Mouse (Mus musculus) liver, embryonic 16.5 days (tissue): ENCODE measurements around the gene Grm6. TPM values are rescaled to one million over a fixed set of nuclear protein-coding genes. Genes with fewer than 3 reads are reported as not detected.

Experiments
- ATAC-seq: fragments of 200-750 bp; cut with Nextera tagmentation; 2 replicates; pipeline ENCODE4 v1.8.0; 2017; ENCODE audit warnings: low read depth, mild to moderate bottlenecking, moderate number of reproducible peaks, moderate library complexity
- H3K27ac ChIP-seq: fragments of 300-500 bp; sonication (generic); 2 replicates; pipeline ENCODE4 v1.5.1; 2014; ENCODE audit warnings: mild to moderate bottlenecking, low read length
- H3K27me3 ChIP-seq: fragments of 300-500 bp; sonication (generic); 2 replicates; pipeline ENCODE4 v1.6.1; 2014; ENCODE audit warnings: low read depth, low read length, mixed read lengths; ENCODE audit not compliant: control insufficient read depth, insufficient read depth
- H3K36me3 ChIP-seq: fragments of 300-500 bp; sonication (generic); 2 replicates; pipeline ENCODE4 v1.6.1; 2014; ENCODE audit warnings: mild to moderate bottlenecking; ENCODE audit not compliant: control insufficient read depth, insufficient read depth
- H3K4me1 ChIP-seq: fragments of 300-500 bp; sonication (generic); 2 replicates; pipeline ENCODE4 v1.6.1; 2014; ENCODE audit warnings: low read depth, low read length, mixed read lengths; ENCODE audit not compliant: control insufficient read depth
- H3K4me2 ChIP-seq: fragments of 300-500 bp; sonication (generic); 2 replicates; pipeline ENCODE4 v1.6.1; 2014; ENCODE audit warnings: low read depth, low read length, mixed read lengths
- H3K4me3 ChIP-seq: fragments of 300-500 bp; sonication (generic); 2 replicates; pipeline ENCODE4 v1.5.1; 2014; ENCODE audit warnings: low read depth, mild to moderate bottlenecking, low read length
- H3K9ac ChIP-seq: fragments of 300-500 bp; sonication (generic); 2 replicates; pipeline ENCODE4 v1.6.1; 2014; ENCODE audit warnings: low read depth, low read length
- H3K9me3 ChIP-seq: fragments of 300-500 bp; sonication (generic); replicated peaks from 2 replicates; pipeline ENCODE4 v1.6.1; 2016; ENCODE audit warnings: low read length; ENCODE audit not compliant: control insufficient read depth
- WGBS: fragments of 180-500 bp; shearing (Covaris S2); extraction: QIAGEN DNeasy Blood & Tissue Kit; methylation state at CpG from one replicate; pipeline ENCODE4 v1.1.7; 2014; ENCODE audit not compliant: insufficient replicate concordance; 5-methylcytosine and 5-hydroxymethylcytosine counted together
- polyA plus RNA-seq: library from polyadenylated mRNA; unstranded; fragments of >200 nt; fragmentation: Nextera tagmentation; extraction: Ambion mirVana; gene quantifications from 2 replicates; pipeline ENCODE4 v1.2.1, GENCODE M21; 2015

The Grm6 gene
- polyA plus RNA-seq = 0.02 TPM in 1 of 2 replicates, not detected in the other

DNA sequence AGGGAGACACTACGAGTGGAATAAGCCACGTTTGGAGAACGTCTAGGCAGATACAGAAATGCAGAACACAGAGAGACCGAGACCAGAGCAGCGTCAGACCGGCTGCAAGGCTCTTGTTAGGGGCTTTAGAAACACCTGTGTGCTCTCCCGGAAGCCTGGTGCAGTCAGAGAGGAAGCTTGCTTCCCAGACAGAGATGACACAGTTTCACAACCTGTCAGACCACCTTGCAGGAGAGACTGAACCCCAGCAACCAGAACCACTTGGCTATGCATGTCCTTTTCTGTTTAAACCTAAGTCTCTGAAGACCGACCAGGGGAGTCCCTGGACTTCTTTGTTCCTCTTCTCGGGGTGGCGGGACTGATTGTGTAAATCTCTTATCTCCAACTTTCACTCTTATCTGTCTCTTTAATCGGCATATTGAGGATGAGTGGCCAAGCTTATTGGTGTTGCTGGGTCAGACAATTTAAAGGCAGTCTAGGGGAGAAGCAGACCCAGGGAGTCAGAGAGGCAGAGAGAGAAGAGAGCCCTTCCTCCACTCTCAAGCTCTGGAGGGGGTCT lies at the start of gene Grm6:
Gene Grm6, plus strand, starts transcription at position 509 of the 559 bp plus-strand sequence.
- Histone ChIP-seq H3K9ac (no peak within 1 kb of the TSS), H3K4me3 (peak within 1 kb of the TSS; percentile 18; the same call in 1 of the 2 replicates), H3K9me3 (no peaks in the 10 kb centered on the region), H3K36me3 (no peaks in the 10 kb centered on the region), H3K27ac (no peak within 1 kb of the TSS), H3K4me2 (peak within 1 kb of the TSS; percentile 26), H3K27me3 (peaks cover 44% of the 10 kb centered on the region), H3K4me1 (no peaks in the 10 kb centered on the region)
- ATAC-seq = no peak
- WGBS = under 1% methylated on average over 11 of the region's 11 CpGs

DNA sequence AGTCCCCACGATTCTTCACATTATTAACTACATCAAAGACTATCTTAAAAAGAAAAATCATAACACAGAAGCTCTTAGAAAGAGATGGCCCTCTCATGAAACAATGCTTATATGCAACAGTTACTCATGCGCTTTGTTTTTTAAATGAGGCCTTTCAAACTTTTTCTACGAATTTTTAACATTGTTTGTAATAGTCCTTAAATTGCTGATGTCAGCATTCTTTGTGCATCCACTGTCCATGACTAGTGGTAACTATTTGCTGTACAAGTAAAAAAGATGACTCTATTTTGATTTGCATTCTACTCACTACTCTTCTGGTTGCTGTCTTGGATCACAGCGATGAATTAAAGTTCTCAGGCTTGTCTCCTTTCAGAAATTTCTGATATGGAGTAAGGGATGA lies 36.3 kb upstream of the Grm6 start:
- no peak overlapping the region for H3K4me3 ChIP-seq
- WGBS = 71% methylated on average over 4 of the region's 4 CpGs
- no peaks in the 10 kb centered on the region for H3K4me1 ChIP-seq
- no peak overlapping the region for H3K9ac ChIP-seq
- H3K4me2 ChIP-seq = no peak overlapping the region
- H3K27me3 ChIP-seq = no peaks in the 10 kb centered on the region
- no peak overlapping the region for H3K27ac ChIP-seq
- H3K36me3 ChIP-seq = peaks cover 9% of the 10 kb centered on the region; the same call in 1 of the 2 replicates
- no peak for ATAC-seq
- H3K9me3 ChIP-seq = peaks cover 4% of the 10 kb centered on the region

DNA sequence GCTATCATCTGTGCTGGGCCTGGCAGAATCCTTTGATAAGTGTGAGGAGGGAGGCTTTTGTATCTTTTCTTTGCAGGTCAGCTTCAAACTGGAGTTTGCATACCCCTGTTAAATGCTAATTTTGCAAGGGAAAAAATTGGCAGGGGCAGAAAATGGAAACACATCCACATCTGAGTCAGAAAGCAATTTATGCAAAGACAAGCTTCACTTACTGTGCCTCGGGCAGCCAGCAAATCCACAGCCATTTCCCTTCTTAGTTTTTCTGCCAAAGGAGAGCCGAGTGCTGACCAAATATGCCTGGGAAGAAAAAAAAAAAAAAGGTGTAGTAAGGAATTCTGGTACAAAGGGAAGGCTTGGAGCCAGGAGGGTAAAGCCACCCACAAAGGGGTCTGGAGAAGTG lies 24.3 kb upstream of the Grm6 start:
- no peak overlapping the region for H3K27ac ChIP-seq
- H3K4me2 ChIP-seq = no peak overlapping the region
- no peaks in the 10 kb centered on the region for H3K9me3 ChIP-seq
- no peak overlapping the region for H3K9ac ChIP-seq
- H3K36me3 ChIP-seq = no peaks in the 10 kb centered on the region
- 61% methylated on average over 2 of the region's 2 CpGs for WGBS
- H3K4me3 ChIP-seq = no peak overlapping the region
- H3K27me3 ChIP-seq = no peaks in the 10 kb centered on the region
- ATAC-seq = no peak
- H3K4me1 ChIP-seq = peaks cover 2% of the 10 kb centered on the region; the same call in 1 of the 2 replicates

DNA sequence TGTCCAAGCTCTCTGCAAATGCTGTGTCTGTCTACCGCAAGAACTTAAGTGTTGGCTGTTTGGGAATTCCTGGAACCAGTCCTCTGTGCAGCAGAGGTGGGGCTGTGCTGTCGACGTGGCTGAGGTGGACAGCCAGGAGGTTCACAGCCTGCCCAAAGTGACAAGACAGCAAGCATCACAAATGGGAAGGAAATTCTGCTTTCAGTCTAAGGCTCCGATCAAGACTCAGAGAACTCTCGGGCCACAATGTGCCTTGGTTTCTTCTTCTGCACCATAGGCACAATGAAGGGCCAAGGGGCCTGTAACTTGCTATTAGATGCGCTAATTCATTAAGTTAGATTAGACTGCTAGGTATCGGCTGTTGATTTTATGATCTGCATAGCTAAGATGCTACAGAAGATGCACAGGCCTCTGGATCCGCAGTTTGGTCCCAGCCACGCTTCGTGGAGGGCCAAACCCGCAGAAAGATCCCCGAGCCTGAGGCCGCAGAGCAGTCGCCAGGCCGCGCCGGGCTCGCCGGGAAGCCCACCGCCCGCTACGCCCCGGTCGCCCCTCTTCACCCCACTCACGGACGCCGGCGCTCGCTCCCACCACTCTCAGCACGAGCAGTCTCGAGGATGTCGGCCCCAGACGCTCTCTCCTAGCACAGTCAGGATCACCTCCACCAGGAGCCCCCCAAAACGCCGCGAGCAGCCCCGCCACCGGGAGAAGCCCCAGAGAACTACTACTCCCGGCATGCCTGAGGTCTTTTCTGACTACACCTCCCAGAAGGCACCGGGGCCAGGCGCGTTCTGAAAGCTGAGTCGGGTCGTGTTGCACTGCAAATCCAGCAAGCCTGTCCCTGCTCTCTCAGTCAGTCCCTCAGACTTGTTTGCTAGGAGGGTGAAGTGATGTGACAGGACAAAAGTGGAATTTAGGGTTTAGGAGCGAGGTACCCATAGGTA lies 23.2 kb upstream of the Grm6 start, which contains the start of gene Zfp354c:
Gene Zfp354c, minus strand, starts transcription at position 715 of the 944 bp plus-strand sequence.
- H3K9me3 ChIP-seq = no peaks in the 10 kb centered on the region
- H3K4me1 ChIP-seq = peaks cover 2% of the 10 kb centered on the region; the same call in 1 of the 2 replicates
- H3K4me2 ChIP-seq = peak within 1 kb of the TSS; percentile 85
- H3K27ac ChIP-seq = no peak within 1 kb of the TSS
- H3K27me3 ChIP-seq = no peaks in the 10 kb centered on the region
- peak within 1 kb of the TSS; percentile 63 for H3K9ac ChIP-seq
- no peaks in the 10 kb centered on the region for H3K36me3 ChIP-seq
- H3K4me3 ChIP-seq = peak within 1 kb of the TSS; percentile 75
- 1% methylated on average over 43 of the region's 45 CpGs for WGBS
- peak; percentile 75 for ATAC-seq

- Histone ChIP-seq H3K9me3 (no peaks in the 10 kb centered on the region), H3K36me3 (no peaks in the 10 kb centered on the region), H3K27me3 (no peaks in the 10 kb centered on the region), H3K4me2 (no peak overlapping the region), H3K4me1 (no peaks in the 10 kb centered on the region), H3K4me3 (no peak overlapping the region), H3K27ac (no peak overlapping the region), H3K9ac (no peak overlapping the region)
- WGBS = 49% methylated on average over 4 of the region's 4 CpGs
- no peak for ATAC-seq
Observed at GRCm38 (mm10) chr11:50835727-50836126, 14.8 kb upstream of the Grm6 start.

DNA sequence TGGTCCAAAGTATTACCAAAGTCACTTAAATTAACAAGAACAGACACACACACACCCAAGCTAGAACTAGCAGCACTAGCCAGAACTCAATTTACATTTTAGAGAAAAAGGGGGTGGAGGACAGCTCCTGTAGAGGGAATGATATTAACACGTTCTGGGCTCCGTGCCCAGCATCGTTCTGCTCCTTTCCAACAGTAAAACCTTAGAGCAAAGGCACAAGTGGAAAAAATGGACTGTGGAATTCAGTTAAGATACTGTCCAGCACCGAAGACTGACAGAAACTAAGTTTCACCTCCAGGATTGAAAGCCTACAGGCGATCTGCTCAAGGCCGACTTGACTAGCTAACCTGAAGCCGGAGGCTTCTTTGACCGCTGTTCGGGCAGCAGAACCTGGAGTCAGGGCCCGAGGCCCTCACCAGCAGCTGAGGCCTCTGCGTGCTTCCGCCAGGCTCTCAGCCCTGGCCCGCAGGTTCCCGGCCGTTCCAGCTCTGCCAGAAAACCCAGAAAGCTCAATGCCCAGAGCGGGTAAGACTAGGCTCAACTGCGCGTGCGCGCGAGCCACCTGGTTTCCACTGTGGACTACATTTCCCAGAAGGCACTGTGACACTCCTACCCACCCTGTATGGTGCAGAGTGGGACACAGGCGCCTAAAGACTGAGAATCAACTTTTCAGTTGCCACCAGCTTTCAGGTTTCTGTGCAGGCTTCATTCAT lies 9.3 kb upstream of the Grm6 start, which contains the start of gene Zfp879:
Gene Zfp879, minus strand, starts transcription at position 530 of the 713 bp plus-strand sequence.
- no peaks in the 10 kb centered on the region for H3K36me3 ChIP-seq
- H3K4me3 ChIP-seq = peak within 1 kb of the TSS; percentile 51
- H3K27ac ChIP-seq = no peak within 1 kb of the TSS
- no peaks in the 10 kb centered on the region for H3K4me1 ChIP-seq
- 23% methylated on average over 22 of the region's 22 CpGs for WGBS
- peak within 1 kb of the TSS; percentile 60 for H3K4me2 ChIP-seq
- peak within 1 kb of the TSS; percentile 60 for H3K9ac ChIP-seq
- no peaks in the 10 kb centered on the region for H3K27me3 ChIP-seq
- ATAC-seq = peak; percentile 85
- no peaks in the 10 kb centered on the region for H3K9me3 ChIP-seq

- no peak for ATAC-seq
- peaks cover 24% of the 10 kb centered on the region for H3K27me3 ChIP-seq
Observed at GRCm38 (mm10) chr11:50845951-50846350, 4.5 kb upstream of the Grm6 start.

GRCm38 (mm10) chr11:50847047-50847446 lies 3.4 kb upstream of the Grm6 start:
- Histone ChIP-seq H3K4me2 (no peak overlapping the region), H3K9ac (no peak overlapping the region), H3K4me1 (no peaks in the 10 kb centered on the region), H3K4me3 (no peak overlapping the region), H3K27ac (no peak overlapping the region), H3K9me3 (no peaks in the 10 kb centered on the region), H3K27me3 (peaks cover 35% of the 10 kb centered on the region), H3K36me3 (no peaks in the 10 kb centered on the region)
- ATAC-seq = no peak
- WGBS = 59% methylated on average over 5 of the region's 5 CpGs

More at GRCm38 (mm10) chr11:50845951-50846350, 4.5 kb upstream of the Grm6 start:
- no peaks in the 10 kb centered on the region for H3K9me3 ChIP-seq
- no peak overlapping the region for H3K4me3 ChIP-seq
- no peak overlapping the region for H3K4me2 ChIP-seq
- WGBS = 78% methylated on average over 3 of the region's 3 CpGs
- H3K27ac ChIP-seq = no peak overlapping the region
- no peaks in the 10 kb centered on the region for H3K36me3 ChIP-seq
- no peak overlapping the region for H3K9ac ChIP-seq
- no peaks in the 10 kb centered on the region for H3K4me1 ChIP-seq
